Mouse (Mus musculus): Measurements from ENCODE around the gene Fbxw5. TPM values are rescaled to one million over a fixed set of nuclear protein-coding genes. Genes with fewer than 3 reads are reported as not detected.
A peak's percentile ranks its signal among the peaks of the same experiment; 100 is the strongest.

The Fbxw5 gene
- polyA plus RNA-seq, 1 experiment: 35.8 TPM

- Histone ChIP-seq H3ac (ENCODE audit: control insufficient read depth, insufficient read length, low read depth) (no peak within 1 kb of the TSS), H3K79me3 (ENCODE audit: low read depth) (no peaks in the 10 kb centered on the region), H3K79me2 (ENCODE audit: control insufficient read depth, insufficient read depth) (no peaks in the 10 kb centered on the region), H3K36me3 (ENCODE audit: control insufficient read depth, insufficient read depth) (no peaks in the 10 kb centered on the region), H3K4me3 (ENCODE audit: insufficient read depth, poor library complexity, severe bottlenecking) (no peak within 1 kb of the TSS), H3K27me3 (ENCODE audit: control insufficient read depth, insufficient read depth, insufficient read length) (peaks cover 3% of the 10 kb centered on the region)
- TF ChIP-seq FOSL1 (IDR thresholded peaks at IDR 0.05; ENCODE audit: insufficient read depth, low read length, poor library complexity, severe bottlenecking): no peak
- TF ChIP-seq CEBPB (IDR thresholded peaks at IDR 0.05; ENCODE audit: low read depth): no peak
- TF ChIP-seq MYOG (IDR thresholded peaks at IDR 0.05; ENCODE audit: control insufficient read depth, extremely low read depth, insufficient read length): no peak
- no peak for TF ChIP-seq USF1 (IDR thresholded peaks at IDR 0.05; ENCODE audit: low read depth)
- no peak for TF ChIP-seq MAX (IDR thresholded peaks at IDR 0.05)
- no peak for TF ChIP-seq MYOD1 (IDR thresholded peaks at IDR 0.05; ENCODE audit: control insufficient read depth, insufficient read length, low read depth)
- no peak for TF ChIP-seq CTCF (IDR thresholded peaks at IDR 0.05; ENCODE audit: control insufficient read depth, insufficient read depth, insufficient read length)
Measured at GRCm38 (mm10) chr2:25493476-25493961, 7.0 kb upstream of the Fbxw5 start, which contains the start of gene Lcn12. Gene Lcn12 (minus strand): TSS chr2:25493911.

- Histone ChIP-seq H3K36me3 (ENCODE audit: control insufficient read depth, insufficient read depth) (no peaks in the 10 kb centered on the region), H3K27me3 (ENCODE audit: control insufficient read depth, insufficient read depth, insufficient read length) (peaks cover 3% of the 10 kb centered on the region), H3ac (ENCODE audit: control insufficient read depth, insufficient read length, low read depth) (no peak overlapping the region), H3K79me2 (ENCODE audit: control insufficient read depth, insufficient read depth) (peaks cover 8% of the 10 kb centered on the region), H3K4me3 (ENCODE audit: insufficient read depth, poor library complexity, severe bottlenecking) (no peak overlapping the region), H3K79me3 (ENCODE audit: low read depth) (peaks cover 6% of the 10 kb centered on the region)
- TF ChIP-seq FOSL1 (IDR thresholded peaks at IDR 0.05; ENCODE audit: insufficient read depth, low read length, poor library complexity, severe bottlenecking) (no peak), CTCF (IDR thresholded peaks at IDR 0.05; ENCODE audit: control insufficient read depth, insufficient read depth, insufficient read length) (peak; percentile 21)
Measured at GRCm38 (mm10) chr2:25496462-25496861, 4.1 kb upstream of the Fbxw5 start.

DNA sequence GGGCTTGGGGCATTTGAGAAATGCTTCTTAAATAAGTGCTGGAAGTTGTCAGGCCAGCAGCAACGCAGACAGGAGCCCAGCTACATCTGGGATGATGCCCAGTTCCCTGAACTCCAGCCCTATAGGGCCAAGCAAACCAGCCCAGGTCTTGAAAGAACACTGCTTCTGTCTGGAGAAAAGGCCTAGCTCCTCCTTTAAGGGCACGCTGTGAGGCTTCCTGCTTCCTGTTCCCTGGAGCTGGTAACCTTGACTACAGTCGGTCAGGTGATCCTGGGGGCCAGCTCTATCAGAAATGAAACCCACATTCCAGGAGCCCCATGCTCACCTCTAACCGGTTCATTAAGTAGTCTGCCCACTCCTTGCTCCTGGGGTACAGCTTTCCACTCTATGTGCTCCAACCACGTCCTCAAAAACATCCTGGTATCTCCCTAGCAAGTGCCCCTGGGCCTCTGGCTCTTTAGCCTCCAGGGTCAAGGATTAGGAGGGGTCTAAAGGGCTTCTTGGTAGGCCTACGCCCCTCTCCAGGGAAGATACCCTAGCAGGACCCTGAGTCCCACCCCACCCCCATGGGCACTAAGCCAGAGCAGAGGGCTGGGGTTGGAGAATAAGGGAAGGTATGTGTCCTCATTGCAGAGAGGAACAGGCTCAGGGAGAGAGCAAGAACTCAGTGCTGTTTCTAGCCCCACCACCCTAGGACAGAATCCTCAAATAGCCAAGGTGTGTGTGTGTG, 2.5 kb upstream of the Fbxw5 start:
- no peak overlapping the region for H3ac ChIP-seq (ENCODE audit: control insufficient read depth, insufficient read length, low read depth)
- no peak overlapping the region for H3K4me3 ChIP-seq (ENCODE audit: insufficient read depth, poor library complexity, severe bottlenecking)
- H3K36me3 ChIP-seq (ENCODE audit: control insufficient read depth, insufficient read depth): peaks cover 4% of the 10 kb centered on the region
- H3K79me3 ChIP-seq (ENCODE audit: low read depth): peaks cover 9% of the 10 kb centered on the region
- H3K79me2 ChIP-seq (ENCODE audit: control insufficient read depth, insufficient read depth): peaks cover 19% of the 10 kb centered on the region
- no peak for TF ChIP-seq MAX (IDR thresholded peaks at IDR 0.05)
- TF ChIP-seq FOSL1 (IDR thresholded peaks at IDR 0.05; ENCODE audit: insufficient read depth, low read length, poor library complexity, severe bottlenecking): no peak
- TF ChIP-seq CEBPB (IDR thresholded peaks at IDR 0.05; ENCODE audit: low read depth): no peak
- TF ChIP-seq MYOD1 (IDR thresholded peaks at IDR 0.05; ENCODE audit: control insufficient read depth, insufficient read length, low read depth): no peak
- TF ChIP-seq USF1 (IDR thresholded peaks at IDR 0.05; ENCODE audit: low read depth): no peak
- TF ChIP-seq CTCF (IDR thresholded peaks at IDR 0.05; ENCODE audit: control insufficient read depth, insufficient read depth, insufficient read length): no peak
- no peak for TF ChIP-seq MYOG (IDR thresholded peaks at IDR 0.05; ENCODE audit: control insufficient read depth, extremely low read depth, insufficient read length)
- no peaks in the 10 kb centered on the region for H3K27me3 ChIP-seq (ENCODE audit: control insufficient read depth, insufficient read depth, insufficient read length)

DNA sequence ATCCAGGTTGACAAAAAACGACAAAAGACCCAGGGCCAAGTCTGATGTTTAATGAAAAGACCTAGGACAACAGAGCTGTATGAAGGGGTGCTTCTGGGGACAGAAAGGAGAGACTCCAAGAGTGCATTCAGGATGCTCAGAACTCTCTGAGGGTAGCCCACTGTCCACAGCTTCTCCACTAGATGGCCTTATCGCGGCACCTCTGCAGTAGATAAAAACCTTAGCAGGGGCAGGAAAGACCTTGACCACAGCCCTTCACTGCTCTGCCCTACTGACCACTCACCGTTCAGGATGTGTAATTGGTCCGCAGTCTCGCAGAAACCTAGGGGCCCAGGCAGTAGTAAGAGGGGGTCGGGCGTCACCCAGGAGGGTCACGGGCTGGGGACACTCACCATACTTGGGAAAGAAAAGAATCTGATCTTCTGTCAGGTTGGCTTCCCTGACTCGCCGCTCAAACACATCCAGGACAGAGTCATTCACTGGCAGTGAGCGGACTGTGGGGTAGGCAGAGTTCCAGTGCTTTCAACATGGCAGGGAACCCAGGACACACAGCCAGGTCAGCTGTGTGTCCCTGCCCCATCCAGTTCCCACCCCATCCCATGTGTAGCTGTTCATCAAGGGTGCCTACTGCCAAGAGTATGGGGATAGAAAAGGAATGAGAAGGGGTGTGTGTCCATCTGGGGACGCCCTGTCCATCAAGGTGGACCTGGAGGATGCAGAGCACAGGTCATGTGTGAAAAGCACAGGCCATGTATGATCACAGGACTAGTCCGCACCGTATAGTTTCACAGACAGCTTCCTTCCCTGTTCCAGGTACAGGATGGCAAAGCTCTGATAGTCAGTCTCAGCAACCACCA, 1.7 kb upstream of the Fbxw5 start:
- TF ChIP-seq MYOG (IDR thresholded peaks at IDR 0.05; ENCODE audit: control insufficient read depth, extremely low read depth, insufficient read length): no peak
- TF ChIP-seq USF1 (IDR thresholded peaks at IDR 0.05; ENCODE audit: low read depth): no peak
- TF ChIP-seq CTCF (IDR thresholded peaks at IDR 0.05; ENCODE audit: control insufficient read depth, insufficient read depth, insufficient read length): no peak
- no peak for TF ChIP-seq MAX (IDR thresholded peaks at IDR 0.05)
- TF ChIP-seq MYOD1 (IDR thresholded peaks at IDR 0.05; ENCODE audit: control insufficient read depth, insufficient read length, low read depth): no peak
- no peak for TF ChIP-seq CEBPB (IDR thresholded peaks at IDR 0.05; ENCODE audit: low read depth)
- TF ChIP-seq FOSL1 (IDR thresholded peaks at IDR 0.05; ENCODE audit: insufficient read depth, low read length, poor library complexity, severe bottlenecking): no peak
- Histone ChIP-seq H3ac (ENCODE audit: control insufficient read depth, insufficient read length, low read depth) (no peak overlapping the region), H3K36me3 (ENCODE audit: control insufficient read depth, insufficient read depth) (peaks cover 8% of the 10 kb centered on the region), H3K79me3 (ENCODE audit: low read depth) (peaks cover 9% of the 10 kb centered on the region), H3K79me2 (ENCODE audit: control insufficient read depth, insufficient read depth) (peaks cover 19% of the 10 kb centered on the region), H3K4me3 (ENCODE audit: insufficient read depth, poor library complexity, severe bottlenecking) (no peak overlapping the region), H3K27me3 (ENCODE audit: control insufficient read depth, insufficient read depth, insufficient read length) (no peaks in the 10 kb centered on the region)

DNA sequence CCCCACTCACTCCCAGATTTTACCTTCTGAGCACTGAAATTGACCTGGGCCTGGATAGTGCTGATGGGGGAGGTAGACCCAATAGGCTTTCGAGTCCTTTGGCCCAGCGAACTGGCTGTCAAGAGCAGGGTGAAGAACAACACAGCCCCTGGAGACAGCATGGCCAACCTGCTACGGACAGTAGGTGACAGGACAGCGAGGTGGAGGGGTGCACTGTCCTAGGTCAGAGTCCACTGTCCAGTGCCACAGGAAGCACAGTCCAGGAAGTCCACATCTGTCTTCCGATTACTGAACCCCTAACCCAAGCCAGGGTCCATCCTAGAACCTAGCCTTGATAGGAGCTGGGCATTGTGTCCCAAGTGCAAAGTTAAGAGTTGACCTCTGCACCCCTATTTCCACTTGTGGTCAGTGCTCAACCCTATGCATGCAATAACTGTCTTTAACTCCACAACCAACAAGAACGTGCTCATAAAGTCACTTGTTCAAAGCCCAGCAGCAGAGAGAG, 427 bp upstream of the Fbxw5 start:
- Histone ChIP-seq H3K79me3 (ENCODE audit: low read depth) (peaks cover 9% of the 10 kb centered on the region), H3K27me3 (ENCODE audit: control insufficient read depth, insufficient read depth, insufficient read length) (no peaks in the 10 kb centered on the region), H3ac (ENCODE audit: control insufficient read depth, insufficient read length, low read depth) (no peak overlapping the region), H3K79me2 (ENCODE audit: control insufficient read depth, insufficient read depth) (peaks cover 19% of the 10 kb centered on the region), H3K4me3 (ENCODE audit: insufficient read depth, poor library complexity, severe bottlenecking) (peak overlapping the region; percentile 96), H3K36me3 (ENCODE audit: control insufficient read depth, insufficient read depth) (peaks cover 11% of the 10 kb centered on the region)
- TF ChIP-seq FOSL1 (IDR thresholded peaks at IDR 0.05; ENCODE audit: insufficient read depth, low read length, poor library complexity, severe bottlenecking) (no peak), CEBPB (IDR thresholded peaks at IDR 0.05; ENCODE audit: low read depth) (no peak), CTCF (IDR thresholded peaks at IDR 0.05; ENCODE audit: control insufficient read depth, insufficient read depth, insufficient read length) (no peak)

All from C2C12 (cell line).